Mouse (Mus musculus): ENCODE measurements around the gene Pdgfc.
"Not testable (repeated sequence)": the region's sequence is repeated elsewhere in the genome, so short reads cannot be mapped to it uniquely, and the experiment has no call there.

Pdgfc gene

GRCm38 (mm10) chr3:81046652-81047607, 10.7 kb downstream of the Pdgfc start:
- DNase-seq (ENCODE audit: low spot score) = no peak

- no peak for DNase-seq (ENCODE audit: low spot score)
Measured at GRCm38 (mm10) chr3:81051522-81051921, 15.3 kb downstream of the Pdgfc start.

GRCm38 (mm10) chr3:81052422-81052821, 16.2 kb downstream of the Pdgfc start:
- no peak for DNase-seq (ENCODE audit: low spot score)

GRCm38 (mm10) chr3:81054074-81054473, 17.9 kb downstream of the Pdgfc start:
- no peak for DNase-seq (ENCODE audit: low spot score)

GRCm38 (mm10) chr3:81057719-81058118, 21.5 kb downstream of the Pdgfc start:
- DNase-seq (ENCODE audit: low spot score) = no peak

- DNase-seq (ENCODE audit: low spot score) = no peak
Measured at GRCm38 (mm10) chr3:81058527-81059031, 22.4 kb downstream of the Pdgfc start.

GRCm38 (mm10) chr3:81068550-81068949, 32.3 kb downstream of the Pdgfc start:
- DNase-seq (ENCODE audit: low spot score) = no peak

- DNase-seq (ENCODE audit: low spot score) = no peak
Measured at GRCm38 (mm10) chr3:81101136-81101535, 64.9 kb downstream of the Pdgfc start.

GRCm38 (mm10) chr3:81102158-81102876, 66.1 kb downstream of the Pdgfc start:
- DNase-seq (ENCODE audit: low spot score) = no peak

- no peak for DNase-seq (ENCODE audit: low spot score)
Measured at GRCm38 (mm10) chr3:81102877-81103420, 66.7 kb downstream of the Pdgfc start.

- no peak for DNase-seq (ENCODE audit: low spot score)
Measured at GRCm38 (mm10) chr3:81107515-81107914, 71.3 kb downstream of the Pdgfc start.

GRCm38 (mm10) chr3:81110968-81111367, 74.8 kb downstream of the Pdgfc start:
- DNase-seq (ENCODE audit: low spot score) = no peak

GRCm38 (mm10) chr3:81112892-81113291, 76.7 kb downstream of the Pdgfc start:
- no peak for DNase-seq (ENCODE audit: low spot score)

- no peak for DNase-seq (ENCODE audit: low spot score)
Measured at GRCm38 (mm10) chr3:81120664-81121063, 84.4 kb downstream of the Pdgfc start.

- DNase-seq (ENCODE audit: low spot score) = no peak
Measured at GRCm38 (mm10) chr3:81121731-81122130, 85.5 kb downstream of the Pdgfc start.

- DNase-seq (ENCODE audit: low spot score) = no peak
Measured at GRCm38 (mm10) chr3:81123461-81123860, 87.2 kb downstream of the Pdgfc start.

GRCm38 (mm10) chr3:81127013-81127412, 90.8 kb downstream of the Pdgfc start:
- no peak for DNase-seq (ENCODE audit: low spot score)

- no peak for DNase-seq (ENCODE audit: low spot score)
Measured at GRCm38 (mm10) chr3:81136985-81137384, 100.8 kb downstream of the Pdgfc start.

- DNase-seq (ENCODE audit: low spot score) = not testable (repeated sequence)
Measured at GRCm38 (mm10) chr3:81138030-81138429, 101.8 kb downstream of the Pdgfc start.

- DNase-seq (ENCODE audit: low spot score) = no peak
Measured at GRCm38 (mm10) chr3:81143730-81144129, 107.5 kb downstream of the Pdgfc start.

GRCm38 (mm10) chr3:81149109-81149521, 112.9 kb downstream of the Pdgfc start:
- no peak for DNase-seq (ENCODE audit: low spot score)

GRCm38 (mm10) chr3:81150228-81150627, 114.0 kb downstream of the Pdgfc start:
- no peak for DNase-seq (ENCODE audit: low spot score)

- no peak for DNase-seq (ENCODE audit: low spot score)
Measured at GRCm38 (mm10) chr3:81154420-81154819, 118.2 kb downstream of the Pdgfc start.
